Mouse (Mus musculus): ENCODE results near the gene Phc3. TPM values are rescaled to one million over a fixed set of nuclear protein-coding genes. Genes with fewer than 3 reads are reported as not detected.

Phc3 gene
- polyA plus RNA-seq, 1 experiment from 2014 or later = 4.4 TPM

DNA sequence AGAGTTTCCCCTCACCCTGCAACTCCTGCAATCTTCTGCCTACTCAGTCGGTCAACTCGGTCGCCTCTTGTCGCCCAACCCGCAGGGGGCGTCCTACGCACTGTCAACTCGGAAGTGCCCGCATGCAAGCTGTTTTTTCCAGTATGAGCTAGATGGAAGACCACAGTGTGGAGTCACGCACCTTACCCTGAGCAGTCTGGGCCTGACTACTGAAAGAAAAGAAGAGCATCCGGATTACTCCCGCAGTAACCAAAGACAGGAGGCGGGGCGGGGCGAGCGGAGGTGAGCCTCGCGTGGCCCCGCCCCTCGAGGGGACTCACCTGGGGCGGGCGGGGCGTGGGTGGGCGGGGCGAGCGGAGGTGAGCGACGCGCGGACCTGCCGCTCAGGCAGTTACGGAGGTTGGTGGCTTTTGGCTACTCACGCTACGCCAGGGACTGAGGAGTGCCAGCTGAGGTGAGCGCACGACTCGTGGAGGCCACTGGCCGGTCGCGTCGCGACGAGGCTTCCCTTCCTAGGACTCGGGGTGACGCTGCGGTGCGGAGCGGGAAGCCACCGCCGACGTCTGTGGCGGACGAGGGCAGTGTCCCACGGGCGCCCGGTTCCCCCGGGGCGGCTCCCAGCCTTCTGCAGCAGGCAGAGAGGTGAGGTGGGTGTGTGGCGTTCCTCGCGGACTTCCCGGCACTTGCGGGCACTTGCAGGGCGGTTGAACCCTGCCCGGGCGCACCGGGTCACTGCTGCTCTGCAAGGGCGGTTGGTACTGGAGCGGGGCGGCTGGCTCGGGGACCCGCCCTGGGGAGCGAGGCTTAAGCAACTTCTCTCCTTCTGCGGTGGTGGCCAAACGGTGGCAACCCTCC, 113.4 kb downstream of the Phc3 start, which contains the start of gene Gpr160:
Gene Gpr160, plus strand, starts transcription at position 347 of the 855 bp plus-strand sequence.
- TF ChIP-seq EP300 (IDR thresholded peaks at IDR 0.05) = no peak
- peak; percentile 74 for TF ChIP-seq CTCF (IDR thresholded peaks at IDR 0.05)
- H3K27ac ChIP-seq (ENCODE audit: low read length) = peak within 1 kb of the TSS; percentile 68
- peak; percentile 96 for ATAC-seq

DNA sequence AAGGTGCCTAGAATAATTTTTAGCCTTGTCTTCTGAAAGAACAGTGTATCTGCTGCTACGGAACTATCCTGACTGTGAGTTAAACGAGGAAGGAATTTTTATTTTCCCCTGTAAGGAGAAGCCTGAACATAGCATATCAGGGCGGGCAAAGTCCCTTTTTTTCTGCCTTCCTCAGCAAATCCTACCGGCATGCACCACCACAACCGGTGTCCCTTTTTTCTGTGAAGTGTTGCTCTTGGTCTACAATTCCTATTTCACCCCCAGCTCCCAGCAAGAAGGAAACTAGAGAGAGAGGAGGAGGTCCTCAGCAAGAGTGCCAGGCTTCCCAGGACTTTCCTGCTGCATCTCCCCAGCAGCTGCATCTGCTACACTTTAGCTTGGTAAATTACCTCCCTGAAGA, 115.6 kb downstream of the Phc3 start:
- no peaks in the 10 kb centered on the region for H3K27me3 ChIP-seq (replicated peaks; ENCODE audit: insufficient read depth, low read length)
- no peak overlapping the region for H3K9ac ChIP-seq (replicated peaks; ENCODE audit: low read depth)
- H3K9me3 ChIP-seq (ENCODE audit: low read length) = no peaks in the 10 kb centered on the region
- H3K27ac ChIP-seq (ENCODE audit: low read length) = no peak overlapping the region
- H3K36me3 ChIP-seq (ENCODE audit: insufficient read depth, low read length) = no peaks in the 10 kb centered on the region
- H3K4me1 ChIP-seq (ENCODE audit: insufficient read depth, low read depth, low read length) = no peaks in the 10 kb centered on the region; the same call in 1 of the 2 replicates
- H3K4me3 ChIP-seq (ENCODE audit: low read depth, low read length) = no peak overlapping the region
- DNase-seq (ENCODE audit: low spot score) = no peak
- TF ChIP-seq EP300 (IDR thresholded peaks at IDR 0.05) (no peak), CTCF (IDR thresholded peaks at IDR 0.05) (no peak)
- 87% methylated on average over 5 of the region's 5 CpGs for WGBS
- no peak for ATAC-seq
- H3K4me2 ChIP-seq (replicated peaks; ENCODE audit: low read depth, low read length) = no peak overlapping the region

More for the DNA sequence above, 113.4 kb downstream of the Phc3 start, which contains the start of gene Gpr160:
- Histone ChIP-seq H3K4me2 (replicated peaks; ENCODE audit: low read depth, low read length) (peak within 1 kb of the TSS; percentile 95), H3K9me3 (ENCODE audit: low read length) (no peaks in the 10 kb centered on the region), H3K9ac (replicated peaks; ENCODE audit: low read depth) (peak within 1 kb of the TSS; percentile 55), H3K4me1 (ENCODE audit: insufficient read depth, low read depth, low read length) (no peaks in the 10 kb centered on the region; the same call in 1 of the 2 replicates), H3K27me3 (replicated peaks; ENCODE audit: insufficient read depth, low read length) (no peaks in the 10 kb centered on the region), H3K4me3 (ENCODE audit: low read depth, low read length) (peak within 1 kb of the TSS; percentile 55), H3K36me3 (ENCODE audit: insufficient read depth, low read length) (no peaks in the 10 kb centered on the region)
- peak; percentile 86 for DNase-seq (ENCODE audit: low spot score)
- WGBS = 2% methylated on average over 56 of the region's 75 CpGs

DNA sequence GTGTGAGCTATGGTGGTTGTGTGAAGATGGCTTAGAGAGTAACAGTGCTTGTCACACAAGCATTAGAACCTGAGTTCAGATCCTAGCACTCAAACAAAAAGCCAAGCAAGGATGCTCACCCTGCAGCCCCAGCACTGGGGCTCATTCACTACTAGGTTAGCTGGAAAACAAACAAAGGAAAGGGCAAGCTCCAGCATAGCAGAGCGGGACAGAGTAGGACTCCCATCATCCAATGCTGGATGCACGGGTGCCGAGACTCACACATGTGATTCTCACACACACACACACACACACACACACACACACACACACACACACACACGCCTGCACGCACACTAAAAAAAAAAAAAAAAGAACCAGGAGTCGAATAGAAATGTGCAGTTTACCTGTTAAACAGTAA, 117.8 kb downstream of the Phc3 start:
- H3K36me3 ChIP-seq (ENCODE audit: insufficient read depth, low read length) = no peaks in the 10 kb centered on the region
- no peak overlapping the region for H3K4me3 ChIP-seq (ENCODE audit: low read depth, low read length)
- H3K9me3 ChIP-seq (ENCODE audit: low read length) = no peaks in the 10 kb centered on the region
- TF ChIP-seq EP300 (IDR thresholded peaks at IDR 0.05) (no peak), CTCF (IDR thresholded peaks at IDR 0.05) (no peak)
- DNase-seq (ENCODE audit: low spot score) (no peak), ATAC-seq (no peak)
- no peak overlapping the region for H3K9ac ChIP-seq (replicated peaks; ENCODE audit: low read depth)
- no peaks in the 10 kb centered on the region; the same call in 1 of the 2 replicates for H3K4me1 ChIP-seq (ENCODE audit: insufficient read depth, low read depth, low read length)
- no peak overlapping the region for H3K4me2 ChIP-seq (replicated peaks; ENCODE audit: low read depth, low read length)
- H3K27ac ChIP-seq (ENCODE audit: low read length) = no peak overlapping the region
- WGBS = 65% methylated on average over 6 of the region's 6 CpGs
- no peaks in the 10 kb centered on the region for H3K27me3 ChIP-seq (replicated peaks; ENCODE audit: insufficient read depth, low read length)

Other genes starting within 250 kb of the Phc3 start
- not detected in 2 replicates for gene Samd7, start 223.1 kb downstream of the Phc3 start, polyA plus RNA-seq (2015; fragmentation: Nextera tagmentation; extraction: Ambion mirVana)
- 145 and 152 TPM in 2 replicates for gene Sec62, start 176.5 kb downstream of the Phc3 start, polyA plus RNA-seq (2015; fragmentation: Nextera tagmentation; extraction: Ambion mirVana)
- 5.5 and 6.7 TPM in 2 replicates for gene Gpr160, start 113.5 kb downstream of the Phc3 start, polyA plus RNA-seq (2015; fragmentation: Nextera tagmentation; extraction: Ambion mirVana)
- 37.1 and 43.8 TPM in 2 replicates for gene Prkci, start 26.3 kb upstream of the Phc3 start, polyA plus RNA-seq (2015; fragmentation: Nextera tagmentation; extraction: Ambion mirVana)
- gene Skil, start 125.6 kb upstream of the Phc3 start, polyA plus RNA-seq (2015; fragmentation: Nextera tagmentation; extraction: Ambion mirVana) = 24.8 and 29.6 TPM in 2 replicates
- 1.3 and 2.2 TPM in 2 replicates for gene Cldn11, start 180.5 kb upstream of the Phc3 start, polyA plus RNA-seq (2015; fragmentation: Nextera tagmentation; extraction: Ambion mirVana)

Data from lung, postnatal 0 days (tissue).